Mouse (Mus musculus): ENCODE measurements around the gene Rnf145.
"Not testable (repeated sequence)": the region's sequence is repeated elsewhere in the genome, so short reads cannot be mapped to it uniquely, and the experiment has no call there.

Rnf145 gene

GRCm38 (mm10) chr11:44562389-44563135 lies 43.8 kb downstream of the Rnf145 start:
- no peak for DNase-seq (ENCODE audit: low spot score)

- no peak for DNase-seq (ENCODE audit: low spot score)
Observed at GRCm38 (mm10) chr11:44564245-44564864, 45.6 kb downstream of the Rnf145 start.

- DNase-seq (ENCODE audit: low spot score): no peak
Observed at GRCm38 (mm10) chr11:44564940-44565339, 46.2 kb downstream of the Rnf145 start.

GRCm38 (mm10) chr11:44570336-44570735 lies 51.6 kb downstream of the Rnf145 start:
- not testable (repeated sequence) for DNase-seq (ENCODE audit: low spot score)

- DNase-seq (ENCODE audit: low spot score): no peak
Observed at GRCm38 (mm10) chr11:44572781-44573180, 54.0 kb downstream of the Rnf145 start.

GRCm38 (mm10) chr11:44573396-44573795 lies 54.6 kb downstream of the Rnf145 start:
- no peak for DNase-seq (ENCODE audit: low spot score)

GRCm38 (mm10) chr11:44574391-44574790 lies 55.6 kb downstream of the Rnf145 start:
- DNase-seq (ENCODE audit: low spot score): no peak

- no peak for DNase-seq (ENCODE audit: low spot score)
Observed at GRCm38 (mm10) chr11:44574820-44575219, 56.1 kb downstream of the Rnf145 start.

- no peak for DNase-seq (ENCODE audit: low spot score)
Observed at GRCm38 (mm10) chr11:44577911-44578310, 59.1 kb downstream of the Rnf145 start.

GRCm38 (mm10) chr11:44581277-44581683 lies 62.5 kb downstream of the Rnf145 start:
- peak; percentile 17 for DNase-seq (ENCODE audit: low spot score)

GRCm38 (mm10) chr11:44586047-44586696 lies 67.4 kb downstream of the Rnf145 start:
- peak; percentile 59 for DNase-seq (ENCODE audit: low spot score)

- no peak for DNase-seq (ENCODE audit: low spot score)
Observed at GRCm38 (mm10) chr11:44593016-44593415, 74.3 kb downstream of the Rnf145 start.

GRCm38 (mm10) chr11:44594768-44595167 lies 76.0 kb downstream of the Rnf145 start:
- DNase-seq (ENCODE audit: low spot score): no peak

- no peak for DNase-seq (ENCODE audit: low spot score)
Observed at GRCm38 (mm10) chr11:44606881-44607280, 88.1 kb downstream of the Rnf145 start.

GRCm38 (mm10) chr11:44608646-44609045 lies 89.9 kb downstream of the Rnf145 start:
- no peak for DNase-seq (ENCODE audit: low spot score)

- DNase-seq (ENCODE audit: low spot score): peak; percentile 73
Observed at GRCm38 (mm10) chr11:44610971-44611781, 92.4 kb downstream of the Rnf145 start.

GRCm38 (mm10) chr11:44612156-44612555 lies 93.4 kb downstream of the Rnf145 start:
- no peak for DNase-seq (ENCODE audit: low spot score)

- DNase-seq (ENCODE audit: low spot score): no peak
Observed at GRCm38 (mm10) chr11:44612681-44613410, 94.1 kb downstream of the Rnf145 start.

GRCm38 (mm10) chr11:44613411-44614180 lies 94.8 kb downstream of the Rnf145 start:
- DNase-seq (ENCODE audit: low spot score): no peak
